ENCODE assay signal across 9 mouse cellular contexts in genomic region chr3:84843594-84843993, GRCm38 (mm10). TPM values are rescaled to one million over a fixed set of nuclear protein-coding genes. Genes with fewer than 3 reads are reported as not detected.
A peak's percentile ranks its signal among the peaks of the same experiment; 100 is the strongest.
DNase-seq lines count a peak whose midpoint lies in the region; ATAC-seq and TF ChIP-seq lines count a peak whose summit lies in the region.
"Had no signal": no experiment of that assay in that cellular context is flagged by ENCODE, and none has a peak within 500 bp of the region (broad histone marks: within the 10 kb centered on the region; RNA-seq: fewer than 3 reads in every experiment).

No protein-coding gene starts in this region.

- 50% methylated on average over 1 of the region's 1 CpGs for WGBS in limb, embryonic 11.5 days
- WGBS in limb, embryonic 10.5 days: 63% methylated on average over 1 of the region's 1 CpGs
- WGBS in hindbrain, embryonic 10.5 days: 43% methylated on average over 1 of the region's 1 CpGs

- no peak for TF ChIP-seq EP300 in MEL (IDR thresholded peaks at IDR 0.05; ENCODE audit: low read depth in 1 of 2, low read length in 2 of 2)

- H3K79me2 ChIP-seq in MEL (ENCODE audit: control insufficient read depth, insufficient read depth, low read length, poor library complexity): peaks cover 18% of the 10 kb centered on the region

- H3K9ac ChIP-seq in limb, embryonic 11.5 days (ENCODE audit: low read length): no peak overlapping the region
- no peak overlapping the region for H3K9ac ChIP-seq in MEL (ENCODE audit: control insufficient read depth, low read depth, low read length, poor library complexity, severe bottlenecking)

- no peak overlapping the region for H3K4me2 ChIP-seq in limb, embryonic 11.5 days (ENCODE audit: low read depth, severe bottlenecking)

- ATAC-seq in limb, embryonic 11.5 days (ENCODE audit: insufficient number of reproducible peaks, low FRiP score, low TSS enrichment, low read depth): no peak

- no peaks in the 10 kb centered on the region for H3K4me1 ChIP-seq in limb, embryonic 11.5 days (ENCODE audit: control insufficient read depth, insufficient read depth, low read length)
- H3K4me1 ChIP-seq in limb, embryonic 10.5 days: no peaks in the 10 kb centered on the region
- peaks cover 2 to 20% of the 10 kb centered on the region in 2 experiments for H3K4me1 ChIP-seq in MEL (ENCODE audit: control insufficient read depth in 1 of 2, insufficient read depth in 2 of 2, low read length in 2 of 2)
- H3K4me1 ChIP-seq in hindbrain, embryonic 10.5 days (replicated peaks): no peaks in the 10 kb centered on the region

- peak; percentile 52 for DNase-seq in limb, embryonic 11.5 days (ENCODE audit: low spot score)
- DNase-seq in limb, embryonic 10.5 days (ENCODE audit: low spot score): no peak
- peak; percentile 69 for DNase-seq in MEL (ENCODE audit: low read depth, low spot score)
- peak; percentile 43 for DNase-seq in c-Kit-negative CD71-positive TER-119-positive erythroid progenitor cells, embryonic 14.5 days (ENCODE audit: low read depth, low spot score)
- peak; percentile 27 to 92 for DNase-seq in frontal cortex, adult 2 months (ENCODE audit: extremely low spot score in 1 of 2, low spot score in 1 of 2)
- DNase-seq in left cerebral cortex, adult 2 months (ENCODE audit: extremely low spot score in 1 of 2, low spot score in 2 of 2): peak; percentile 51 to 58
- DNase-seq in retina, postnatal 7 days (ENCODE audit: low read depth, low spot score): peak; percentile 48
- no peak for DNase-seq in hindbrain, embryonic 10.5 days (ENCODE audit: low spot score)

- intact Hi-C loops in left cerebral cortex, adult 2 months (cut with DNase I): loop anchor here (1.0 to 2.0 kb wide), 4 partner anchors 29 to 227 kb away; no protein-coding TSS in a partner anchor

- no peaks in the 10 kb centered on the region for H3K9me3 ChIP-seq in limb, embryonic 11.5 days (ENCODE audit: control insufficient read depth, low read length)
- H3K9me3 ChIP-seq in limb, embryonic 10.5 days (replicated peaks): no peaks in the 10 kb centered on the region
- H3K9me3 ChIP-seq in MEL (replicated peaks; ENCODE audit: insufficient read depth, low read length): no peaks in the 10 kb centered on the region
- no peaks in the 10 kb centered on the region for H3K9me3 ChIP-seq in hindbrain, embryonic 10.5 days
- H3K9me3 ChIP-seq: megakaryocyte, embryonic 14.5 days had no signal

- no peaks in the 10 kb centered on the region for H3K36me3 ChIP-seq in limb, embryonic 11.5 days (ENCODE audit: control insufficient read depth, insufficient read depth, low read length)
- H3K36me3 ChIP-seq in limb, embryonic 10.5 days: 0 out of 2 replicates have a peak, but pooled peaks cover 3% of the 10 kb centered on the region
- peaks cover 0 to 18% of the 10 kb centered on the region in 2 experiments; a peak in 2 of 4 replicates for H3K36me3 ChIP-seq in MEL (ENCODE audit: control insufficient read depth in 1 of 2, insufficient read depth in 2 of 2, low read length in 2 of 2)
- no peaks in the 10 kb centered on the region for H3K36me3 ChIP-seq in hindbrain, embryonic 10.5 days

- TF ChIP-seq RAD21 in MEL (IDR thresholded peaks at IDR 0.05; ENCODE audit: low read depth, low read length): peak; percentile 82

- no peak for TF ChIP-seq POLR2A in MEL (IDR thresholded peaks at IDR 0.05; ENCODE audit: control insufficient read depth in 1 of 2, insufficient read depth in 1 of 2, low read depth in 1 of 2, low read length in 2 of 2, poor library complexity in 1 of 2)

- no peaks in the 10 kb centered on the region for H3K27me3 ChIP-seq in limb, embryonic 11.5 days (ENCODE audit: control insufficient read depth, insufficient read depth, low read length)
- no peaks in the 10 kb centered on the region for H3K27me3 ChIP-seq in limb, embryonic 10.5 days (ENCODE audit: low read depth, poor library complexity, severe bottlenecking)
- no peaks in the 10 kb centered on the region for H3K27me3 ChIP-seq in MEL (ENCODE audit: control insufficient read depth in 1 of 2, insufficient read depth in 2 of 2, low read length in 2 of 2)
- no peaks in the 10 kb centered on the region for H3K27me3 ChIP-seq in hindbrain, embryonic 10.5 days (ENCODE audit: insufficient read depth, poor library complexity, severe bottlenecking)
- H3K27me3 ChIP-seq: megakaryocyte, embryonic 14.5 days had no signal

- peak; percentile 6 to 81 (median 57); a peak in 3 of 6 replicates for TF ChIP-seq CTCF in MEL (IDR thresholded peaks at IDR 0.05 in 2 of 3, conservative IDR thresholded peaks at IDR 0.05 in 1 of 3; ENCODE audit: control insufficient read depth in 1 of 3, insufficient read depth in 1 of 3, low read depth in 2 of 3, low read length in 3 of 3, poor library complexity in 1 of 3, severe bottlenecking in 1 of 3)
- peak; percentile 90 for TF ChIP-seq CTCF in left cerebral cortex, adult 2 months (IDR thresholded peaks at IDR 0.05)

- H3K27ac ChIP-seq in limb, embryonic 11.5 days (replicated peaks; ENCODE audit: low read depth, low read length): no peak overlapping the region
- H3K27ac ChIP-seq in limb, embryonic 10.5 days: no peak overlapping the region
- no peak overlapping the region for H3K27ac ChIP-seq in MEL (ENCODE audit: control insufficient read depth, low read depth, low read length)
- H3K27ac ChIP-seq in left cerebral cortex, adult 2 months: no peak overlapping the region
- no peak overlapping the region for H3K27ac ChIP-seq in hindbrain, embryonic 10.5 days

- H3K4me3 ChIP-seq in limb, embryonic 11.5 days (ENCODE audit: low read depth, low read length): no peak overlapping the region
- no peak overlapping the region for H3K4me3 ChIP-seq in limb, embryonic 10.5 days
- no peak overlapping the region for H3K4me3 ChIP-seq in MEL (ENCODE audit: control insufficient read depth in 1 of 2, insufficient read depth in 1 of 2, low read depth in 2 of 2, low read length in 2 of 2)
- no peak overlapping the region for H3K4me3 ChIP-seq in left cerebral cortex, adult 2 months
- H3K4me3 ChIP-seq in hindbrain, embryonic 10.5 days: no peak overlapping the region
- H3K4me3 ChIP-seq: megakaryocyte, embryonic 14.5 days had no signal

TF ChIP-seq in MEL, 35 proteins besides CTCF, POLR2A, EP300 and RAD21:
- TF ChIP-seq KAT2A (conservative IDR thresholded peaks at IDR 0.05; ENCODE audit: low read depth, low read length): no peak
- peak; percentile 75 for TF ChIP-seq SMC3 (IDR thresholded peaks at IDR 0.05; ENCODE audit: low read depth, low read length)
- peak; percentile 72 for TF ChIP-seq ZC3H11A (IDR thresholded peaks at IDR 0.05; ENCODE audit: low read depth, low read length)
TF ChIP-seq in MEL: peak in this region for 2.

RNA-seq across cellular contexts. Expression of gene Fbxw7, which starts 28.5 kb away (rescaled TPM):
- polyA plus RNA-seq in limb, embryonic 11.5 days (2014; fragmentation: Nextera tagmentation; extraction: Ambion mirVana): 8.5 and 9.5 TPM in 2 replicates
- polyA plus RNA-seq in limb, embryonic 10.5 days (2016; fragmentation: Nextera tagmentation; extraction: Ambion mirVana): 8.0 and 8.1 TPM in 2 replicates
- 13.9 and 14.5 TPM in 2 replicates for total RNA-seq in MEL (2012; rRNA removed)
- polyA plus RNA-seq in MEL (2012; ENCODE audit: insufficient read depth in 1 of 2, insufficient read length in 2 of 2, low read depth in 1 of 2, low replicate concordance in 2 of 2, missing spikeins in 1 of 2): 10 to 100 TPM in 1 of 2 experiments, not detected in 1; 11.8 TPM
- 128 and 132 TPM in 2 replicates for polyA plus RNA-seq in frontal cortex, adult 2 months (2012; rRNA removed)
- total RNA-seq in left cerebral cortex, adult 2 months (2021): 100 to 1,000 TPM; 234 to 282 TPM
- 10.0 and 13.4 TPM in 2 replicates for polyA plus RNA-seq in hindbrain, embryonic 10.5 days (2016; fragmentation: Nextera tagmentation; extraction: Ambion mirVana)

Comparison
In these comparisons a context has a peak if more than half of its experiments do, and no peak if none do; other contexts are left out.
1. DNase-seq: peak in limb, embryonic 11.5 days (single experiment), MEL (single experiment), c-Kit-negative CD71-positive TER-119-positive erythroid progenitor cells, embryonic 14.5 days (single experiment), frontal cortex, adult 2 months (2 of 2), left cerebral cortex, adult 2 months (2 of 2) and retina, postnatal 7 days (single experiment); none in limb, embryonic 10.5 days (single experiment) and hindbrain, embryonic 10.5 days (single experiment).